Mouse (Mus musculus) CH12.LX (cell line): ENCODE data around the gene Sar1a. TPM values are rescaled to one million over a fixed set of nuclear protein-coding genes. Genes with fewer than 3 reads are reported as not detected.

ENCODE experiments used
- DNase-seq: peaks from one replicate; pipeline ENCODE4 v3.0.0-alpha.2; 2013; ENCODE audit errors: extremely low read depth
- H3K27ac ChIP-seq: 2 replicates; pipeline ENCODE4 v1.5.1; 2012; ENCODE audit warnings: low read depth, mild to moderate bottlenecking, control low read depth, moderate library complexity; ENCODE audit not compliant: insufficient read depth
- H3K27me3 ChIP-seq: replicated peaks from 2 replicates; pipeline ENCODE3; 2012; ENCODE audit warnings: inconsistent platforms
- H3K36me3 ChIP-seq, 2 experiments: replicated peaks in 1 of 2; 2 replicates each; pipeline versions ENCODE3 to v1.6.1; 2012; ENCODE audit warnings: inconsistent platforms in 1 of 2, low read length in 1 of 2, mild to moderate bottlenecking in 1 of 2, mixed read lengths in 1 of 2, moderate library complexity in 1 of 2; ENCODE audit not compliant: control insufficient read depth in 1 of 2, insufficient read depth in 1 of 2
- H3K4me1 ChIP-seq, 2 experiments: 2 replicates each; pipeline ENCODE4 v1.6.1; 2012; ENCODE audit warnings: inconsistent platforms in 1 of 2, moderate library complexity in 1 of 2; ENCODE audit not compliant: insufficient read depth in 2 of 2, control insufficient read depth in 1 of 2
- H3K4me2 ChIP-seq: 2 replicates; pipeline ENCODE4 v1.6.1; 2012; ENCODE audit warnings: low read depth, mild to moderate bottlenecking, control low read depth; ENCODE audit not compliant: poor library complexity, insufficient read depth, severe bottlenecking
- H3K4me3 ChIP-seq, 3 experiments: fragments of 150-350 bp in 1 of 3; sonication (generic) in 1 of 3; replicated peaks in 1 of 3; 2 replicates each; pipeline versions ENCODE3 to v1.5.1; 2011 to 2012; ENCODE audit warnings: low read depth in 2 of 3, low read length in 2 of 3, mild to moderate bottlenecking in 2 of 3, moderate library complexity in 2 of 3, control low read depth in 1 of 3, improper control_type of control experiment in 1 of 3, inconsistent platforms in 1 of 3, mixed read lengths in 1 of 3; ENCODE audit not compliant: poor library complexity in 1 of 3
- H3K79me2 ChIP-seq: replicated peaks from 2 replicates; pipeline ENCODE4 v1.6.1; 2012; ENCODE audit warnings: mild to moderate bottlenecking, moderate library complexity; ENCODE audit not compliant: control insufficient read depth, poor library complexity, insufficient read depth, severe bottlenecking; ENCODE audit errors: extremely low read depth
- H3K9ac ChIP-seq: 2 replicates; pipeline ENCODE4 v1.6.1; 2012; ENCODE audit warnings: low read depth, mild to moderate bottlenecking, control low read depth, moderate library complexity; ENCODE audit not compliant: insufficient read depth
- H3K9me3 ChIP-seq: replicated peaks from 2 replicates; pipeline ENCODE3; 2012; ENCODE audit warnings: low read length, inconsistent platforms, mixed read lengths
- CHD2 ChIP-seq: IDR thresholded peaks from 2 replicates; pipeline ENCODE4 v1.6.1; 2011; ENCODE audit warnings: low read length, improper control_type of control experiment
- CTCF ChIP-seq, 2 experiments: IDR thresholded peaks in 1 of 2; conservative IDR thresholded peaks in 1 of 2; 2 replicates each; pipeline ENCODE4 v1.5.1; 2011 to 2012; ENCODE audit warnings: low read depth in 2 of 2, low read length in 2 of 2, improper control_type of control experiment in 1 of 2, inconsistent platforms in 1 of 2, mild to moderate bottlenecking in 1 of 2, moderate library complexity in 1 of 2
- E2F4 ChIP-seq: IDR thresholded peaks from 2 replicates; pipeline ENCODE4 v1.6.1; 2011; ENCODE audit warnings: low read depth, low read length, improper control_type of control experiment; ENCODE audit not compliant: insufficient replicate concordance
- IRF4 ChIP-seq: IDR thresholded peaks from 2 replicates; pipeline ENCODE4 v1.6.1; 2014; ENCODE audit warnings: low read depth, mild to moderate bottlenecking, inconsistent platforms, low read length, improper control_type of control experiment
- JUN ChIP-seq: IDR thresholded peaks from 2 replicates; pipeline ENCODE4 v1.6.1; 2011; ENCODE audit warnings: low read depth, mild to moderate bottlenecking, low read length, improper control_type of control experiment, moderate library complexity; ENCODE audit not compliant: insufficient read depth
- KAT2A ChIP-seq: IDR thresholded peaks from 2 replicates; pipeline ENCODE4 v1.6.1; 2012; ENCODE audit warnings: low read length, improper control_type of control experiment, inconsistent platforms; ENCODE audit not compliant: insufficient replicate concordance
- MYC ChIP-seq: IDR thresholded peaks from 2 replicates; pipeline ENCODE4 v1.6.1; 2011; ENCODE audit warnings: low read depth, mild to moderate bottlenecking, improper control_type of control experiment, low read length
- NELFE ChIP-seq: IDR thresholded peaks from 2 replicates; pipeline ENCODE4 v1.6.1; 2011; ENCODE audit warnings: low read depth, low read length, improper control_type of control experiment
- POLR2A ChIP-seq: IDR thresholded peaks from 2 replicates; pipeline ENCODE4 v1.6.1; 2011; ENCODE audit warnings: low read depth, mild to moderate bottlenecking, improper control_type of control experiment, low read length
- RAD21 ChIP-seq: IDR thresholded peaks from 2 replicates; pipeline ENCODE4 v1.6.1; 2011; ENCODE audit warnings: low read depth, mild to moderate bottlenecking, low read length, improper control_type of control experiment, moderate library complexity
- RCOR1 ChIP-seq: conservative IDR thresholded peaks from 2 replicates; pipeline ENCODE4 v1.6.1; 2012; ENCODE audit warnings: low read depth, mild to moderate bottlenecking, inconsistent platforms, low read length, improper control_type of control experiment
- SIN3A ChIP-seq: IDR thresholded peaks from 2 replicates; pipeline ENCODE4 v1.6.1; 2012; ENCODE audit warnings: low read length, improper control_type of control experiment, inconsistent platforms
- SMC3 ChIP-seq: IDR thresholded peaks from 2 replicates; pipeline ENCODE4 v1.6.1; 2011; ENCODE audit warnings: low read depth, low read length, improper control_type of control experiment
- TBP ChIP-seq: conservative IDR thresholded peaks from 2 replicates; pipeline ENCODE4 v1.6.1; 2011; ENCODE audit warnings: low read depth, low read length, improper control_type of control experiment
- UBTF ChIP-seq: IDR thresholded peaks from 2 replicates; pipeline ENCODE4 v1.6.1; 2012; ENCODE audit warnings: low read depth, mild to moderate bottlenecking, inconsistent platforms, low read length, improper control_type of control experiment, moderate library complexity
- ZMIZ1 ChIP-seq: IDR thresholded peaks from 2 replicates; pipeline ENCODE4 v1.6.1; 2012; ENCODE audit warnings: low read depth, mild to moderate bottlenecking, inconsistent platforms, low read length, improper control_type of control experiment
- ZNF384 ChIP-seq: IDR thresholded peaks from 2 replicates; pipeline ENCODE4 v1.6.1; 2012; ENCODE audit warnings: low read depth, low read length, improper control_type of control experiment, inconsistent platforms
- dilution Hi-C: fragments of 300-500 bp; cut with MboI; formaldehyde crosslinking; loops from 2 replicates; pipeline ENCODE4 v1.14.3; 2020; ENCODE audit warnings: low sequenced_read_pairs; ENCODE audit not compliant: extremely low pct_unique_long_range_greater_than_20kb, extremely low pct_ligation_motif_present
- in situ Hi-C: fragments of 300-500 bp; cut with MboI; formaldehyde crosslinking; loops from 3 replicates; pipeline ENCODE4 v1.14.3; 2019; ENCODE audit warnings: low sequenced_read_pairs, low pct_ligation_motif_present, low pct_unique_long_range_greater_than_20kb, mixed read lengths
- polyA plus RNA-seq: library from polyadenylated mRNA; unstranded; fragments of >175 nt; gene quantifications from 2 replicates; pipeline ENCODE4 v1.2.1, GENCODE M21; 2012; ENCODE audit warnings: low read depth; ENCODE audit not compliant: insufficient read length
- total RNA-seq, 2 experiments: library from RNA; depleted of rRNA; stranded (reverse); fragments of 300-350 nt in 1 of 2; fragments of >200 nt in 1 of 2; gene quantifications; 2 replicates each; pipeline ENCODE4 v1.2.3; 2012 to 2014

Gene Sar1a
- total and polyA plus RNA-seq, 3 experiments = 97.1 to 184 (median 166) TPM

- H3K9me3 ChIP-seq = no peaks in the 10 kb centered on the region
- dilution Hi-C loops = no loop called here
- in situ Hi-C loops = loop anchor here (5.0 to 25.0 kb wide), 2 partner anchors 180 to 320 kb away; partner anchors contain the start of gene Lrrc20
- TF ChIP-seq CTCF (conservative IDR thresholded peaks at IDR 0.05 in 1 of 2, IDR thresholded peaks at IDR 0.05 in 1 of 2; ENCODE audit: low read depth in 2 of 2, low read length in 2 of 2) (0 out of 4 replicates have a peak, but pooled peaks of 1 of the 2 experiments have one; percentile 18), SMC3 (no peak)
- TF ChIP-seq, all 38 proteins: peak for 1
- Histone ChIP-seq H3K4me2 (no peak overlapping the region), H3K4me1 (no peaks in the 10 kb centered on the region), H3K27ac (no peak overlapping the region), H3K36me3 (peaks cover 38 to 76% of the 10 kb centered on the region in 2 experiments), H3K9ac (no peak overlapping the region), H3K79me2 (no peaks in the 10 kb centered on the region; the same call in none of the 2 replicates), H3K4me3 (no peak overlapping the region), H3K27me3 (no peaks in the 10 kb centered on the region)
- no peak for DNase-seq
These were observed 22.9 kb upstream of the Sar1a start for GRCm38 (mm10) chr10:61656928-61657882.

DNA sequence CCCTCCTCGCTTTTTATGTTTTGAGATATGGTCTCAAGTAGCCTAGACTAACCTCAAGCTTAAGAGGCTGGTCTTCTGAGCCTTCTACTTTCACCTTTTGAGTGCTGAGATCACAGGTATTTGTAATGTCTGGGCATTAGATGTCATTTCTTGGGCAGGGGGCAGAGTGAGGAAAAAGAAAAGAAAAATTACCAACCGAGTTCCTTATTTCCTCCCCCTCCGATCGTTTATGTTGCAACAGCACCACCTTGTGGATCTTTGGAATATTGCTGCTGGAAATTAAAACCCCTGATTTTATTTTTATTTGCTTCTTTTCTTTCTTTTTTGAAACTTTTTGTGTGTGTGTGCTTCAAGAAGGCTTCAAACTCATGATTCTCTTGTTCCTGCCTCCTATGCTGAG is 22.1 kb upstream of the Sar1a start:
- Histone ChIP-seq H3K4me3 (no peak overlapping the region), H3K9me3 (no peaks in the 10 kb centered on the region), H3K9ac (no peak overlapping the region), H3K36me3 (peaks cover 42 to 76% of the 10 kb centered on the region in 2 experiments), H3K4me1 (no peaks in the 10 kb centered on the region), H3K27me3 (no peaks in the 10 kb centered on the region), H3K27ac (no peak overlapping the region), H3K79me2 (no peaks in the 10 kb centered on the region; the same call in none of the 2 replicates), H3K4me2 (no peak overlapping the region)
- in situ Hi-C loops = loop anchor here (5.0 to 25.0 kb wide), 2 partner anchors 181 to 321 kb away; partner anchors contain the start of gene Lrrc20
- DNase-seq = peak; percentile 53
- TF ChIP-seq RAD21 (peak; percentile 84), ZMIZ1 (no peak), ZNF384 (no peak), SMC3 (peak; percentile 65), SIN3A (no peak), TBP (no peak), CTCF (conservative IDR thresholded peaks at IDR 0.05 in 1 of 2, IDR thresholded peaks at IDR 0.05 in 1 of 2; ENCODE audit: low read depth in 2 of 2, low read length in 2 of 2) (peak; percentile 52 to 88; a peak in 3 of 4 replicates), POLR2A (no peak), MYC (no peak)
- dilution Hi-C loops = no loop called here

DNA sequence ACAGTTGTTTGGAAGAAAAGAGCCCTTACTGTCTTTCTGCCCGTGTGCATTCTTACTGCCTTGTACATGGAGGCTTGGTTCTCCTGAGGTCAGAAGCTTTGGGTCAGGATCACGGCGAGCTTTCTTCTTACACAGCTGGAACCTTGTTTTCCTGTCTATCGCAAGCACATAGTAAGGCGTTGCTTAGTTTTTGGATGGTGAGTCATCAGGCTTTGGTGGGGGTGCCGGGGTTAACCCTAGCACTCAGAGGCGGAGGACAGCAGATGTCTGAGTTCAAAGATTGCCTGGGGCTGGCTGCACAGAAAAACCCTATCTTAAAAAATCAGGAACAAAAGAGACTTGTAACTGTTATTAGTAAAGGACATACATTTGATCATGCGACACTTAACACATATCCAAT is 18.2 kb upstream of the Sar1a start:
- H3K27me3 ChIP-seq = no peaks in the 10 kb centered on the region
- peaks cover 52 to 82% of the 10 kb centered on the region in 2 experiments for H3K36me3 ChIP-seq
- no peak for DNase-seq
- in situ Hi-C loops = loop anchor here (5.0 to 25.0 kb wide), 2 partner anchors 55 to 325 kb away; no protein-coding TSS in a partner anchor
- dilution Hi-C loops = no loop called here
- H3K27ac ChIP-seq = no peak overlapping the region
- no peak overlapping the region for H3K4me2 ChIP-seq
- H3K79me2 ChIP-seq = no peaks in the 10 kb centered on the region; the same call in none of the 2 replicates
- H3K9me3 ChIP-seq = no peaks in the 10 kb centered on the region
- no peak overlapping the region for H3K4me3 ChIP-seq
- TF ChIP-seq UBTF (no peak), IRF4 (no peak), CHD2 (no peak), RAD21 (no peak), SMC3 (no peak), KAT2A (no peak), ZMIZ1 (no peak), E2F4 (no peak), CTCF (conservative IDR thresholded peaks at IDR 0.05 in 1 of 2, IDR thresholded peaks at IDR 0.05 in 1 of 2; ENCODE audit: low read depth in 2 of 2, low read length in 2 of 2) (no peak), RCOR1 (no peak), JUN (no peak), ZNF384 (no peak), NELFE (no peak)
- H3K9ac ChIP-seq = no peak overlapping the region
- no peaks in the 10 kb centered on the region for H3K4me1 ChIP-seq
